Mouse (Mus musculus) liver, embryonic 16.5 days (tissue): ENCODE measurements around the gene Rnf149. TPM values are rescaled to one million over a fixed set of nuclear protein-coding genes. Genes with fewer than 3 reads are reported as not detected.

Source experiments
- ATAC-seq: fragments of 200-750 bp; cut with Nextera tagmentation; 2 replicates; pipeline ENCODE4 v1.8.0; 2017; ENCODE audit warnings: low read depth, mild to moderate bottlenecking, moderate number of reproducible peaks, moderate library complexity
- H3K27ac ChIP-seq: fragments of 300-500 bp; sonication (generic); 2 replicates; pipeline ENCODE4 v1.5.1; 2014; ENCODE audit warnings: mild to moderate bottlenecking, low read length
- H3K27me3 ChIP-seq: fragments of 300-500 bp; sonication (generic); 2 replicates; pipeline ENCODE4 v1.6.1; 2014; ENCODE audit warnings: low read depth, low read length, mixed read lengths; ENCODE audit not compliant: control insufficient read depth, insufficient read depth
- H3K36me3 ChIP-seq: fragments of 300-500 bp; sonication (generic); 2 replicates; pipeline ENCODE4 v1.6.1; 2014; ENCODE audit warnings: mild to moderate bottlenecking; ENCODE audit not compliant: control insufficient read depth, insufficient read depth
- H3K4me1 ChIP-seq: fragments of 300-500 bp; sonication (generic); 2 replicates; pipeline ENCODE4 v1.6.1; 2014; ENCODE audit warnings: low read depth, low read length, mixed read lengths; ENCODE audit not compliant: control insufficient read depth
- H3K4me2 ChIP-seq: fragments of 300-500 bp; sonication (generic); 2 replicates; pipeline ENCODE4 v1.6.1; 2014; ENCODE audit warnings: low read depth, low read length, mixed read lengths
- H3K4me3 ChIP-seq: fragments of 300-500 bp; sonication (generic); 2 replicates; pipeline ENCODE4 v1.5.1; 2014; ENCODE audit warnings: low read depth, mild to moderate bottlenecking, low read length
- H3K9ac ChIP-seq: fragments of 300-500 bp; sonication (generic); 2 replicates; pipeline ENCODE4 v1.6.1; 2014; ENCODE audit warnings: low read depth, low read length
- H3K9me3 ChIP-seq: fragments of 300-500 bp; sonication (generic); replicated peaks from 2 replicates; pipeline ENCODE4 v1.6.1; 2016; ENCODE audit warnings: low read length; ENCODE audit not compliant: control insufficient read depth
- WGBS: fragments of 180-500 bp; shearing (Covaris S2); extraction: QIAGEN DNeasy Blood & Tissue Kit; methylation state at CpG from one replicate; pipeline ENCODE4 v1.1.7; 2014; ENCODE audit not compliant: insufficient replicate concordance; 5-methylcytosine and 5-hydroxymethylcytosine counted together
- polyA plus RNA-seq: library from polyadenylated mRNA; unstranded; fragments of >200 nt; fragmentation: Nextera tagmentation; extraction: Ambion mirVana; gene quantifications from 2 replicates; pipeline ENCODE4 v1.2.1, GENCODE M21; 2015

The Rnf149 gene
- polyA plus RNA-seq, 1 experiment from 2014 or later, result 15.3 TPM

GRCm38 (mm10) chr1:39583173-39583572, 6.0 kb upstream of the Rnf149 start:
- Histone ChIP-seq H3K27ac (no peak overlapping the region), H3K9ac (no peak overlapping the region), H3K9me3 (no peaks in the 10 kb centered on the region), H3K27me3 (no peaks in the 10 kb centered on the region; the same call in 1 of the 2 replicates), H3K4me2 (no peak overlapping the region), H3K4me1 (peaks cover 3% of the 10 kb centered on the region; the same call in 1 of the 2 replicates), H3K4me3 (no peak overlapping the region), H3K36me3 (no peaks in the 10 kb centered on the region)
- 63% methylated on average over 9 of the region's 9 CpGs for WGBS
- no peak for ATAC-seq

- no peak overlapping the region for H3K4me3 ChIP-seq
- no peak overlapping the region for H3K4me2 ChIP-seq
- no peak for ATAC-seq
- H3K9me3 ChIP-seq, result no peaks in the 10 kb centered on the region
- no peaks in the 10 kb centered on the region for H3K36me3 ChIP-seq
- no peaks in the 10 kb centered on the region; the same call in 1 of the 2 replicates for H3K27me3 ChIP-seq
- H3K4me1 ChIP-seq, result peaks cover 9% of the 10 kb centered on the region; the same call in 1 of the 2 replicates
- 30% methylated on average over 2 of the region's 3 CpGs for whole genome bisulfite sequencing
- H3K27ac ChIP-seq, result no peak overlapping the region
- no peak overlapping the region for H3K9ac ChIP-seq
These were observed 4.0 kb upstream of the Rnf149 start for GRCm38 (mm10) chr1:39581215-39581614.

GRCm38 (mm10) chr1:39579139-39579538, 1.9 kb upstream of the Rnf149 start:
- H3K27me3 ChIP-seq, result no peaks in the 10 kb centered on the region; the same call in 1 of the 2 replicates
- no peak overlapping the region for H3K4me2 ChIP-seq
- peaks cover 21% of the 10 kb centered on the region for H3K4me1 ChIP-seq
- 25% methylated on average over 6 of the region's 6 CpGs for WGBS
- no peak for ATAC-seq
- H3K4me3 ChIP-seq, result no peak overlapping the region
- H3K9ac ChIP-seq, result no peak overlapping the region
- no peaks in the 10 kb centered on the region for H3K36me3 ChIP-seq
- H3K9me3 ChIP-seq, result no peaks in the 10 kb centered on the region
- peak overlapping the region; percentile 23; the same call in 1 of the 2 replicates for H3K27ac ChIP-seq

GRCm38 (mm10) chr1:39578446-39578845, 1.2 kb upstream of the Rnf149 start:
- Histone ChIP-seq H3K27me3 (no peaks in the 10 kb centered on the region; the same call in 1 of the 2 replicates), H3K4me3 (no peak overlapping the region), H3K9me3 (no peaks in the 10 kb centered on the region), H3K4me2 (no peak overlapping the region), H3K36me3 (no peaks in the 10 kb centered on the region), H3K4me1 (peaks cover 25% of the 10 kb centered on the region), H3K9ac (no peak overlapping the region), H3K27ac (peak overlapping the region; percentile 23)
- no peak for ATAC-seq
- WGBS, result 44% methylated on average over 5 of the region's 5 CpGs

GRCm38 (mm10) chr1:39576431-39577243, 568 bp downstream of the Rnf149 start:
- peak overlapping the region; percentile 91 for H3K27ac ChIP-seq
- under 1% methylated on average over 80 of the region's 88 CpGs for WGBS
- peak overlapping the region; percentile 90 for H3K4me3 ChIP-seq
- ATAC-seq, result peak; percentile 39
- no peaks in the 10 kb centered on the region for H3K9me3 ChIP-seq
- no peaks in the 10 kb centered on the region for H3K36me3 ChIP-seq
- peaks cover 28% of the 10 kb centered on the region for H3K4me1 ChIP-seq
- H3K4me2 ChIP-seq, result peak overlapping the region; percentile 88
- no peaks in the 10 kb centered on the region for H3K27me3 ChIP-seq
- peak overlapping the region; percentile 90 for H3K9ac ChIP-seq

- Histone ChIP-seq H3K27ac (peak overlapping the region; percentile 91), H3K4me3 (peak overlapping the region; percentile 90), H3K4me2 (peak overlapping the region; percentile 88), H3K36me3 (no peaks in the 10 kb centered on the region), H3K27me3 (no peaks in the 10 kb centered on the region), H3K9ac (peak overlapping the region; percentile 90), H3K4me1 (peaks cover 28% of the 10 kb centered on the region), H3K9me3 (no peaks in the 10 kb centered on the region)
- no peak for ATAC-seq
- 3% methylated on average over 8 of the region's 8 CpGs for WGBS
These were observed 1.3 kb downstream of the Rnf149 start for GRCm38 (mm10) chr1:39575778-39576375.

- peaks cover 28% of the 10 kb centered on the region for H3K4me1 ChIP-seq
- whole genome bisulfite sequencing, result 49% methylated on average over 7 of the region's 7 CpGs
These were observed 3.3 kb downstream of the Rnf149 start for GRCm38 (mm10) chr1:39573890-39574289.

GRCm38 (mm10) chr1:39571653-39572052, 5.6 kb downstream of the Rnf149 start:
- peaks cover 20% of the 10 kb centered on the region for H3K4me1 ChIP-seq
- 0 out of 2 replicates have a peak overlapping the region, but pooled peaks have one; percentile 22 for H3K27ac ChIP-seq
- no peak overlapping the region for H3K4me3 ChIP-seq
- no peaks in the 10 kb centered on the region; the same call in none of the 2 replicates for H3K36me3 ChIP-seq
- peak; percentile 37; the same call in 1 of the 2 replicates for ATAC-seq
- H3K27me3 ChIP-seq, result no peaks in the 10 kb centered on the region
- H3K9me3 ChIP-seq, result no peaks in the 10 kb centered on the region
- WGBS, result 40% methylated on average over 6 of the region's 6 CpGs
- no peak overlapping the region for H3K9ac ChIP-seq
- H3K4me2 ChIP-seq, result 0 out of 2 replicates have a peak overlapping the region, but pooled peaks have one; percentile 24

More at GRCm38 (mm10) chr1:39573890-39574289, 3.3 kb downstream of the Rnf149 start:
- no peak overlapping the region for H3K27ac ChIP-seq
- no peaks in the 10 kb centered on the region for H3K27me3 ChIP-seq
- H3K9ac ChIP-seq, result no peak overlapping the region
- no peaks in the 10 kb centered on the region for H3K9me3 ChIP-seq
- H3K4me3 ChIP-seq, result no peak overlapping the region
- no peaks in the 10 kb centered on the region; the same call in none of the 2 replicates for H3K36me3 ChIP-seq
- peak overlapping the region; percentile 27; the same call in 1 of the 2 replicates for H3K4me2 ChIP-seq
- ATAC-seq, result no peak

- H3K4me2 ChIP-seq, result no peak overlapping the region
- H3K27ac ChIP-seq, result no peak overlapping the region
- no peak overlapping the region for H3K4me3 ChIP-seq
- no peak overlapping the region for H3K9ac ChIP-seq
- H3K9me3 ChIP-seq, result no peaks in the 10 kb centered on the region
- no peaks in the 10 kb centered on the region; the same call in none of the 2 replicates for H3K36me3 ChIP-seq
- ATAC-seq, result no peak
- H3K4me1 ChIP-seq, result peaks cover 3% of the 10 kb centered on the region; the same call in 1 of the 2 replicates
- no peaks in the 10 kb centered on the region for H3K27me3 ChIP-seq
These were observed 9.1 kb downstream of the Rnf149 start for GRCm38 (mm10) chr1:39568079-39568478.
